Mouse (Mus musculus) stomach, postnatal 0 days (tissue): Measurements from ENCODE around the gene Mrpl24. TPM values are rescaled to one million over a fixed set of nuclear protein-coding genes. Genes with fewer than 3 reads are reported as not detected.

ENCODE experiments used
- ATAC-seq: fragments of 200-750 bp; cut with Nextera tagmentation; 2 replicates; pipeline ENCODE4 v1.8.0; 2017; ENCODE audit not compliant: low FRiP score, low TSS enrichment
- DNase-seq: peaks from one replicate; pipeline ENCODE4 v3.0.0-alpha.2; 2016; ENCODE audit warnings: low spot score
- H3K27ac ChIP-seq: fragments of 300-500 bp; sonication (generic); replicated peaks from 2 replicates; pipeline ENCODE4 v1.5.1; 2014; ENCODE audit warnings: mild to moderate bottlenecking, control low read depth
- H3K27me3 ChIP-seq: fragments of 300-500 bp; sonication (generic); 2 replicates; pipeline ENCODE4 v1.6.1; 2014; ENCODE audit warnings: low read length; ENCODE audit not compliant: control insufficient read depth, insufficient read depth
- H3K36me3 ChIP-seq: fragments of 300-500 bp; sonication (generic); 2 replicates; pipeline ENCODE4 v1.6.1; 2014; ENCODE audit warnings: low read length, mixed read lengths; ENCODE audit not compliant: control insufficient read depth, insufficient read depth
- H3K4me1 ChIP-seq: fragments of 300-500 bp; sonication (generic); replicated peaks from 2 replicates; pipeline ENCODE4 v1.6.1; 2014; ENCODE audit warnings: antibody characterized with exemption; ENCODE audit not compliant: control insufficient read depth, insufficient read depth
- H3K4me2 ChIP-seq: fragments of 300-500 bp; sonication (generic); replicated peaks from 2 replicates; pipeline ENCODE4 v1.6.1; 2014; ENCODE audit warnings: low read depth, mild to moderate bottlenecking, control low read depth, moderate library complexity
- H3K4me3 ChIP-seq: fragments of 300-500 bp; sonication (generic); 2 replicates; pipeline ENCODE4 v1.5.1; 2014; ENCODE audit warnings: low read depth, low read length, control low read depth
- H3K9ac ChIP-seq: fragments of 300-500 bp; sonication (generic); 2 replicates; pipeline ENCODE4 v1.6.1; 2014; ENCODE audit warnings: mild to moderate bottlenecking, low read length, control low read depth, mixed read lengths
- H3K9me3 ChIP-seq: fragments of 300-500 bp; sonication (generic); 2 replicates; pipeline ENCODE4 v1.6.1; 2016; ENCODE audit warnings: low read length; ENCODE audit not compliant: control insufficient read depth
- CTCF ChIP-seq: IDR thresholded peaks from 2 replicates; pipeline ENCODE4 v1.5.1; 2016; ENCODE audit warnings: antibody characterized with exemption, low read depth, mild to moderate bottlenecking, moderate library complexity
- EP300 ChIP-seq: optimal IDR thresholded peaks from 2 replicates; pipeline ENCODE3; 2016; ENCODE audit warnings: antibody characterized with exemption
- WGBS: fragments of 180-500 bp; shearing (Covaris S2); extraction: QIAGEN DNeasy Blood & Tissue Kit; methylation state at CpG from one replicate; pipeline ENCODE4 v1.1.7; 2014; 5-methylcytosine and 5-hydroxymethylcytosine counted together
- polyA plus RNA-seq: library from polyadenylated mRNA; unstranded; fragments of >200 nt; fragmentation: Nextera tagmentation; extraction: Ambion mirVana; gene quantifications from 2 replicates; pipeline ENCODE4 v1.2.1, GENCODE M21; 2015

The Mrpl24 gene
- polyA plus RNA-seq, 1 experiment from 2014 or later = 61.4 TPM

DNA sequence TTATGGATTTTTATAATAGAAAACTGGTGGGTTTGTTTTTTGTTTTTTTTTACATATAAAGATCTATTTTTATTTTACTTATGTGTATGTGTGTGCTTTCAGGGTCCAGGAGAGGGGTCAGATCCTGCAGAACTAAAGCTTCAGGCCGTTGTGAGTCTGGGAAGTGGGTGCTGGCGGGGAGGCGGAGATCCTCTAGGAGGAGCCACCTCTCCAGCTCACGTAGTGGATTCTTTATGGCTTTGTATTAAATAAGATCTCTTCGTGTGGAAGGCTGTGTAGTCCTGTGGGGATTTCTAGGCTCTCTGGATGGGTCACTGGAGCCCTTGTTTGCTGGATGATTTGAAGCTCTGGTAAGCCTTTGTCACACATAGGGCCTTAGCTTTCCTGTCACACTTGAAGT is 21.3 kb downstream of the Mrpl24 start:
- 62% methylated on average over 5 of the region's 5 CpGs for WGBS
- no peak overlapping the region for H3K4me3 ChIP-seq
- ATAC-seq (no peak), DNase-seq (no peak)
- H3K9me3 ChIP-seq = no peaks in the 10 kb centered on the region
- H3K4me2 ChIP-seq = no peak overlapping the region
- no peaks in the 10 kb centered on the region for H3K27me3 ChIP-seq
- H3K36me3 ChIP-seq = peaks cover 9% of the 10 kb centered on the region; the same call in 1 of the 2 replicates
- TF ChIP-seq EP300 (no peak), CTCF (peak; percentile 17; the same call in 1 of the 2 replicates)
- no peak overlapping the region for H3K27ac ChIP-seq
- H3K4me1 ChIP-seq = peaks cover 3% of the 10 kb centered on the region; the same call in 1 of the 2 replicates
- H3K9ac ChIP-seq = no peak overlapping the region

DNA sequence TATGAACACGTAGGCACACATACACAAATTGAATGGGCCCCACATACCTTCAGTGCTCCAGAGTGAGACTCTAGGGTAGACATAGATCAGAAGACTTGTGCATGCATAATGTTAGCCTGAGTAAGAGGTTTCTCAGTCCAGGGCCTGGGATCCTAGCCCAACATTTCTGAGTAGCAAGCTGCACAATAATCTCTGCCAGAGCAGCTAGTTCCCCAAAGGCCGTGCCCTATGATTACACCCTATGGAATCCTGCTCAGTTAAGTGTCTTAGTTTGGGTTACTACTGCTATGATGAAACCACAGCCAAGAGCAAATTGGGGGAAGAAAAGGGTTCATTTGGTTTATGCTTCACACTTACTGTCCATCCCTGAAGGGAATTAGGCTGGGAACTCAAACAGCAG is 23.2 kb downstream of the Mrpl24 start:
- 75% methylated on average over 2 of the region's 2 CpGs for WGBS
- TF ChIP-seq CTCF = no peak
- no peak for TF ChIP-seq EP300
- no peak for DNase-seq
- H3K4me2 ChIP-seq = no peak overlapping the region
- peaks cover 3% of the 10 kb centered on the region; the same call in 1 of the 2 replicates for H3K4me1 ChIP-seq
- no peaks in the 10 kb centered on the region for H3K9me3 ChIP-seq
- no peaks in the 10 kb centered on the region for H3K27me3 ChIP-seq
- no peak overlapping the region for H3K4me3 ChIP-seq
- ATAC-seq = no peak
- H3K9ac ChIP-seq = no peak overlapping the region
- H3K27ac ChIP-seq = no peak overlapping the region
- peaks cover 9% of the 10 kb centered on the region; the same call in 1 of the 2 replicates for H3K36me3 ChIP-seq

DNA sequence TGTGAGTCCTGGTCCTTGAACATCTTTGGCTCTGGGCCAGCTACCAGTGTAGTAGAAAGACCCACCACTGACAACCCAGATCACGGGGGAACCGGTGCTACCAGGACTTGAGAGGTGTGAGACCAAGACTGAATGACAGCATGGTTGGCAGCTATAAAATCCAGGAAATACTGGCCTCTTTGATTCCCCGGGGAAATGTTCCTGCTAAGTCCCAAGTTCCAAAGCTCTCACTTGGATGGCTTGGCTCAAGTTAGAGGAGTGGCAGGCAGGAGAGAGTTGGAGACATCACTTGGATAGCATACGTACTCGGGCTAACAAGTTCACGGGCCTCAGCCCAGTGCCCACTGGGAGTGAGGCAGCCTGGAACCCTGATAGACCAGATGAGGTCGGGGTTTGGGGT is 24.3 kb downstream of the Mrpl24 start:
- Histone ChIP-seq H3K9ac (no peak overlapping the region), H3K27me3 (no peaks in the 10 kb centered on the region), H3K4me3 (no peak overlapping the region), H3K4me1 (peaks cover 3% of the 10 kb centered on the region), H3K27ac (no peak overlapping the region; the same call in 1 of the 2 replicates), H3K4me2 (no peak overlapping the region), H3K36me3 (peaks cover 6% of the 10 kb centered on the region; the same call in 1 of the 2 replicates), H3K9me3 (no peaks in the 10 kb centered on the region)
- no peak for TF ChIP-seq CTCF
- no peak for TF ChIP-seq EP300
- 72% methylated on average over 7 of the region's 7 CpGs for WGBS
- DNase-seq = no peak
- ATAC-seq = no peak

DNA sequence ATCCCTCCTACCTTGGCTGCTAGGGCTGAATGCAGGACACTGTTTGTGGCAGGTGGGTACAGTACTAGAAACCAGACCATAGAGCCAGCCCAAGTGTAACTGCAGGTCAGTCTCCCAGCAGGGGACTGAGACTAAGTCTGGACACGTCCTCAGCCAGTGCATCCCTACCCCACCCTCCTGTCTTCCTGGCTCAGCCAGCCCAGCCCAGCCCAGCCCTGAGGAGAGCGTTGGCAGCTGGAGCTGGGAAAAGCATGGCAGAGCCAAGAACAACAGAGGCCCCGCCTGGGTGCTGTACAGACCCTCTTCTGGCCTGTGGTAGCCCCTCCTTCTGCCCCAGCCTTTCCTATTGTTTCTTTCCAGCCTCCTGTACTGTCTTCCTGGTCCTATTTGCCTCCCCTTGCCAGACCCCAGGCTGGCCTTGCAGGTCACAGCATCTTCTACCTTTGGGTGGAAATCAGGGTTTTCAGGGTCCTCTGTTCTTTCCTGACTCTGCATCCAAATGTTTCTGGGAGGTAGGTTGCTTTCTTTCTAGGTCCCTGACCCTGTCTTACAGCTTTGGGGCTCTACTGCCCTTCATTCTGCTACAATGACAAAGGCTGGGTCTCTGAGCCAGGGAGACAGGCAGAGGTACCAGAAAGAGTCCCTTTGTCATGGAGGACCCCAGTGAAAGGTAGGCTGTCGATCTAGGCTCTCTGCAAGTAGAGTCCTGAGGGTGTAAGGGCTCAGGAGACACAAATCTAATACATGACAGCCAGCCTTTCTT is 25.7 kb downstream of the Mrpl24 start:
- Histone ChIP-seq H3K4me3 (no peak overlapping the region), H3K4me2 (no peak overlapping the region), H3K9ac (0 out of 2 replicates have a peak overlapping the region, but pooled peaks have one; percentile 14), H3K27ac (no peak overlapping the region), H3K27me3 (no peaks in the 10 kb centered on the region), H3K36me3 (0 out of 2 replicates have a peak, but pooled peaks cover 3% of the 10 kb centered on the region), H3K9me3 (no peaks in the 10 kb centered on the region), H3K4me1 (peaks cover 3% of the 10 kb centered on the region)
- ATAC-seq (peak; percentile 58), DNase-seq (peak; percentile 17)
- TF ChIP-seq EP300 (no peak), CTCF (no peak)
- 19% methylated on average over 3 of the region's 4 CpGs for WGBS

DNA sequence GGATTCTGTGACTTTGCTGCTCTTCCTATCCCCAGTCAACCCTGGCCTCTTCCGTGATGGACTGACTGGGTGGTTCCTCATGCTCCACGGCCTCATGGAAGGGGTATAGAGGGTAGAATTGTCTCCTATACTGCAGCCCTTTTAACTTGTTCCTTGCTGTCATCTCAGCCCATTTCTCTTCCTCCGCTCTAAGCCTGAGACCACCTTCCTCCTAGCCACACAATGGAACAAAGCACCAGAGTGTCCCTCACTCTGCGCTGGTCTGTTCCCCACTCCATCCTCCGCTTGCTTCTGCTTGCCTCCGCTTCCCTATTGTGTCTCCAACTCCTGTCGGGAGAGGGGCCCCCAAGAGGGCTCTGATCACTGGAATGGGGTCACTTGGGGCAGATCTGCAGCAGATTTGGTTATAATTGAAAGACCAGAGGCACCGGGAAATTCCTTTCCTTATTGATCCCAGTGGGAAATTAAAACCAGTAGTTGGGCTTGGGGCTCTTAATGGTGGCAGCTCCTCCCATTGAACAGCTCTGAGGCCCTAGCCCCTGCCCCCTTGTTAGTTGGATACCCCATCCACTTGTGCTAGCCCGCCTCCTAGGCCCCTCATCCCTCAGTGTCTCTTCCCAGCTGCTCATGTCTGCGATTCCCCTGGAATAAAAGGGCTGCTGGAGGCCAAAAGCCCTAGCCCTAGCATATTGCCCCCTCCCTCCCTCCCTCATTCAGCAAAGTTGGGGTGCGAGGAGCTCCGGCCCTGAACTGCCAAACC is 26.7 kb downstream of the Mrpl24 start:
- Histone ChIP-seq H3K4me3 (no peak overlapping the region), H3K27ac (no peak overlapping the region), H3K4me1 (peaks cover 3% of the 10 kb centered on the region), H3K4me2 (no peak overlapping the region), H3K27me3 (no peaks in the 10 kb centered on the region), H3K36me3 (0 out of 2 replicates have a peak, but pooled peaks cover 3% of the 10 kb centered on the region), H3K9me3 (no peaks in the 10 kb centered on the region), H3K9ac (no peak overlapping the region)
- 44% methylated on average over 12 of the region's 12 CpGs for WGBS
- DNase-seq (no peak), ATAC-seq (no peak)
- no peak for TF ChIP-seq CTCF
- TF ChIP-seq EP300 = no peak

DNA sequence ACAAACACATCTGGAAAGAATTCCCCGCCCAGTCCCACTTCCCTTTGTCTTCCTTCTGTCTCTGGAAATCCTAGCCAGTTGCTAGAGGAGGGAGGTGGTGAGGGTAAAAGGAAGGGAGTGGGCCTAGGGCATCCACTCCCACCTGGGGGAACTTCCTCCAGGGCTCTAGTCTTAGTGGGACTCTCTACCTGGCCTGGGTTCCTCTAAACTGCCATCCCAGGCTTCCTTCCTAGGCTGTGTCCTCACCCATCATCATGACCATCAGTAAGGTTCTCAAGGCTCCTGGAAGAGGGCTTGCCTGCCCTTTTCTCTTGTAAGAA is 27.2 kb downstream of the Mrpl24 start:
- Histone ChIP-seq H3K27ac (no peak overlapping the region), H3K9ac (no peak overlapping the region), H3K9me3 (no peaks in the 10 kb centered on the region), H3K4me1 (peaks cover 3% of the 10 kb centered on the region), H3K36me3 (0 out of 2 replicates have a peak, but pooled peaks cover 3% of the 10 kb centered on the region), H3K4me2 (no peak overlapping the region), H3K4me3 (no peak overlapping the region), H3K27me3 (no peaks in the 10 kb centered on the region)
- no peak for TF ChIP-seq CTCF
- TF ChIP-seq EP300 = no peak
- 50% methylated on average over 1 of the region's 1 CpGs for WGBS
- no peak for DNase-seq
- ATAC-seq = no peak
